Mouse (Mus musculus) liver, embryonic 14.5 days (tissue): ENCODE data around the gene Trub2.

Source experiments
- CTCF ChIP-seq: IDR thresholded peaks from 2 replicates; pipeline ENCODE4 v1.5.1; 2016; ENCODE audit warnings: antibody characterized with exemption, low read depth, control low read depth
- EP300 ChIP-seq: IDR thresholded peaks from 2 replicates; pipeline ENCODE4 v1.6.1; 2016; ENCODE audit warnings: antibody characterized with exemption, low read depth

DNA sequence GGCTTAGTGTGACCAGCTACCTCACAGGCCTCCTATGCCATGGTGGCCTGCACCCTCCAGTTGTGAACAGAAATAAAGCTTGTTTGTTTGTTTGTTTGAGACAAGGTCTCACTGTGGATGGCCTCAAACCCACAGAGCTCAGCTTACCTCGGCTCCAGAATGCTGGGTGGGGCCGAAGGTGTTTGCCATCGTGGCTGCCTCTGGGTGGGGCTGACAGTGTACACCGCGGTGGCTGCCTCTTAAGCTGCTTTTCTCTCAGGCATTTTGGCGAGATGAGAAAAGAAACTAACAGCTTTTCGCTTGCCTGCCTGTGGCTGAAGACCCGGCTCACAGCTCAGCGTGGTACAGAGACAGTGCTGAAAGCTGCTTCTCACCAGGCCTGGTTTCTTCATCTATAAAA, 19.4 kb downstream of the Trub2 start:
- TF ChIP-seq CTCF: no peak
- no peak for TF ChIP-seq EP300
